Mouse (Mus musculus): Measurements from ENCODE around the gene S100a16. TPM values are rescaled to one million over a fixed set of nuclear protein-coding genes. Genes with fewer than 3 reads are reported as not detected.

Gene S100a16
- polyA plus RNA-seq, 1 experiment from 2014 or later = 44.0 TPM

DNA sequence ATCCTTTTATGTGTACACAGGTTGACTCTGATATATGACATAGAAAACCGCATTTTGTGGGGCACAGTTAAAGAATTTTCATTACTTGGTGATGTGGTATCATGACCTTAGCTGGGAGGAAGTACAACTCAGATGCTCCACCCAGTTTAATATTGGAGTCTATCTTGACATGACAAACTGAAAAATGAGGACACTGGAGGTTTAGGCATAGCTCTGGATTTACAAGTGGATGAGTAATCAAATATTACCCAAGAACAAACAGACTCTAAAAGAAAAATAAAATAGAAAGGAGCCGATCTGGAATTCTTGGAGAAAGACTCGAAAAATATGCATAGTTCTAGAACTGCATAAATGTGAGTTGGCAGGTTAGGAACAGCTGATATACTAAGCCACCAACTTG lies 38.3 kb downstream of the S100a16 start:
- Histone ChIP-seq H3K36me3 (no peaks in the 10 kb centered on the region), H3K27me3 (replicated peaks) (no peaks in the 10 kb centered on the region), H3K27ac (replicated peaks) (no peak overlapping the region), H3K4me2 (no peak overlapping the region), H3K9me3 (replicated peaks) (no peaks in the 10 kb centered on the region), H3K4me1 (no peaks in the 10 kb centered on the region), H3K9ac (replicated peaks) (no peak overlapping the region), H3K4me3 (replicated peaks) (no peak overlapping the region)
- ATAC-seq (ENCODE audit: low FRiP score) = no peak
- 90% methylated on average over 3 of the region's 3 CpGs for WGBS

DNA sequence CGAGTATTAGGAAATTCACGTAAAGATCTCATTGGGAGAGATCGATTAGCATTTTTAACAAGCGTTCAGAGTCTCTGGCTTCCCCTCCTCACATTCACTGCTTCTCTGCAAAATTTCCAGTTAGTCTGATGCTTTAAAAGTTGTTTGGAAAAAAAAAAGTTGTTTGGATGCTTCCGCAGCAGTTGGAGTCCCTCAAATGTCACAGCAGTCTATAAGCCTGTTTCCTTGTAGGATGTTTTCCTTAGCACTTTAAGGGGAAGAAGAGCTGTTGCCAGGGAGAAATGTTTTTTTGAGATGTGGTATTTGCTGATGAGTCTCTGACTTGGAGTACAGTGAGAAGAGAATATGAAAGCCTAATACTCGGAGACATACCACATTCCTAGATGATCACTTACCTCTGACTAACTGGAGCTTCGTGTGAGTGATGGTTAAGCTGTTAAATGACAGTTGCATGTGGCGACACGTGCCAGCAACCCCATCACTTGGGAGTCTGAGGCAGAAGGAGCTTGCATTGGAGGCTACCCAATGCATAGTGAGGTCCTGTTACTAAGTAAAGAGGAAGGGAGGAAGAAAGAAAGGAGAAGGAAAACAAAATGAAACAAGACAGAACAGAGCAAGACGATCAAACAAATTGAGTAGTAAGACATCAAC lies 39.4 kb downstream of the S100a16 start:
- H3K9ac ChIP-seq (replicated peaks) = no peak overlapping the region
- no peak for ATAC-seq (ENCODE audit: low FRiP score)
- no peak overlapping the region for H3K4me3 ChIP-seq (replicated peaks)
- 69% methylated on average over 10 of the region's 10 CpGs for WGBS
- no peaks in the 10 kb centered on the region for H3K27me3 ChIP-seq (replicated peaks)
- H3K4me2 ChIP-seq = no peak overlapping the region
- H3K36me3 ChIP-seq = no peaks in the 10 kb centered on the region
- no peaks in the 10 kb centered on the region for H3K4me1 ChIP-seq
- no peaks in the 10 kb centered on the region for H3K9me3 ChIP-seq (replicated peaks)
- H3K27ac ChIP-seq (replicated peaks) = no peak overlapping the region

DNA sequence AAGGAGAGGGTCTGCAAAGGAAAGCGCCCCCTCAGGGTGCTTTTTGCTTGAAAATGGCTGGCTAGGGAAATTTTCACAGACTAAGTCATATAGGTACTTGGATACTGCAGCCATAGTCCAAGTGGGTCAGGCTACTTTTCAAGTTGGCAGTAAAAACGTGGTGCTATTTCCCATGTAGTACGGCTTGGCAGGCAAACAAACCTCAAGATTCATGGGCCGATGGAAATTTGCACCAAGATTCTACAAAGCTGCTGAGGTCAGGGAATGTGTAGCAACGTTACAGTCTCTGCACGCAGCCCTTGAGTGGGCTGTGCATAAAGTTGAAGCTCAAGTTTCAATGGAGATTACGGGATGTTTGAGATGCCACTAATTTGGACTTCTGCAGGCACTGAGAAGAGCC lies 42.4 kb downstream of the S100a16 start:
- H3K27ac ChIP-seq (replicated peaks) = no peak overlapping the region
- 81% methylated on average over 7 of the region's 7 CpGs for WGBS
- H3K9me3 ChIP-seq (replicated peaks) = no peaks in the 10 kb centered on the region
- H3K4me3 ChIP-seq (replicated peaks) = no peak overlapping the region
- H3K9ac ChIP-seq (replicated peaks) = no peak overlapping the region
- ATAC-seq (ENCODE audit: low FRiP score) = no peak
- no peak overlapping the region for H3K4me2 ChIP-seq
- H3K4me1 ChIP-seq = no peaks in the 10 kb centered on the region
- H3K36me3 ChIP-seq = no peaks in the 10 kb centered on the region
- H3K27me3 ChIP-seq (replicated peaks) = no peaks in the 10 kb centered on the region

DNA sequence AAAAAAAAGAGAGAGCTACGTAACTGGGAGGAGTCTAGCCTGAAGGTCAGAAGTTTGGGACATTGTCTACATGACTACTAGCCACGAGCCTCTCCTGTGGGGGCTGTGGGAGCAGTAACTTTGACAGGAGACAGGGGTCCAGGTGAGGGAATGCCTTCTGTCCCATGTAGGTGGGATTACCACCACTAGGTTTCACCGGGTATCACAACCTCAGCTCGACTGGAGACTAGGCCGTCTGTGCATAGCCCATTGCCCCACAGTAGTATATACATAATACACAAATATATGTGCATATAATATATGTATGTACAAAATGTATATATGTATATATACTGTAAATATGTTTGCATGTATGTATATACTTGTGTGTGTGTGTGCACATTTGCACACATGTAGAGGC lies 44.1 kb downstream of the S100a16 start:
- H3K27ac ChIP-seq (replicated peaks) = no peak overlapping the region
- no peaks in the 10 kb centered on the region for H3K36me3 ChIP-seq
- H3K9me3 ChIP-seq (replicated peaks) = no peaks in the 10 kb centered on the region
- no peak overlapping the region for H3K4me3 ChIP-seq (replicated peaks)
- no peak for ATAC-seq (ENCODE audit: low FRiP score)
- no peak overlapping the region for H3K9ac ChIP-seq (replicated peaks)
- no peaks in the 10 kb centered on the region for H3K4me1 ChIP-seq
- H3K4me2 ChIP-seq = no peak overlapping the region
- H3K27me3 ChIP-seq (replicated peaks) = no peaks in the 10 kb centered on the region
- 94% methylated on average over 5 of the region's 5 CpGs for WGBS

DNA sequence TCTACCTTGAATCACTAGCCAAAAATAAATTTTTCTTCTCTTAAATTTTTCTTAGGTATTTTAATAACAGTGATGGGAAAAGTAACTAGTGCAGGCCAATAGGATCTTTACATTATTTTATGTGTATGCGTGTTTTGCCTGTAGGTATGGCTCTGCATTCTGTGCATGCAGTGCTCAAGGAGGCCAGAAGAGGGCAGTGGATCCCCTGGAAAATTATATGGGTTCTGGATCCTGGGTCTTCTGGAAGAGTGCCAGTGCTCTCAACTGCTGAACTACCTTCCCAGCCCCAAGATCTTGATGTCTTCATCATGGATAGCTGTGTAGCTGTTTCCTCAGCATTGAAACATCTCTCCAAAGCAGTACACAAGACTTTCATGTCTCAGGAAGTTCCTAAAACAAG lies 45.1 kb downstream of the S100a16 start:
- Histone ChIP-seq H3K4me2 (no peak overlapping the region), H3K27ac (replicated peaks) (no peak overlapping the region), H3K27me3 (replicated peaks) (no peaks in the 10 kb centered on the region), H3K9me3 (replicated peaks) (no peaks in the 10 kb centered on the region), H3K9ac (replicated peaks) (no peak overlapping the region), H3K4me1 (no peaks in the 10 kb centered on the region), H3K4me3 (replicated peaks) (no peak overlapping the region), H3K36me3 (no peaks in the 10 kb centered on the region)
- no peak for ATAC-seq (ENCODE audit: low FRiP score)
- WGBS = 97% methylated on average over 1 of the region's 1 CpGs

DNA sequence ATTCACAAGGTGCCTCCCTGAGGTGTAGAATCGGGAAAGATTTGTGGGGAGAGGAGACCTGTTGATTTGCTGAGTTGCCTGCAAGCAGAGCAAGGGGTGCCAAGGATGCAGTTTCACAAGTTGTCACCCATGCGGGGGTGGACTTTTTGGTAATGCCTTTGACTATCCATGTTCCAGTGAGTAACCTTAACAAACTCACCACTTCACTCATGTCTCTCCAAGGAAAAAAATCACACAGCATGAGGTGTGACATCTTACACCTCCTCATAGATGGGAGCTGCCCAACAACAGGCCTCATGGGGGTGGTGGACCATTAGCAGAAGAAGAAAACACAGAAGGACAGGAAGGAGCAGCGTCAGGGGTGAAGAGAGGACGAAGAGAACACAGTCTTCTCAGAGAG lies 45.5 kb downstream of the S100a16 start:
- H3K27me3 ChIP-seq (replicated peaks) = no peaks in the 10 kb centered on the region
- no peak overlapping the region for H3K9ac ChIP-seq (replicated peaks)
- H3K4me3 ChIP-seq (replicated peaks) = no peak overlapping the region
- no peak overlapping the region for H3K4me2 ChIP-seq
- 86% methylated on average over 4 of the region's 4 CpGs for WGBS
- H3K9me3 ChIP-seq (replicated peaks) = no peaks in the 10 kb centered on the region
- no peak for ATAC-seq (ENCODE audit: low FRiP score)
- no peaks in the 10 kb centered on the region for H3K4me1 ChIP-seq
- no peaks in the 10 kb centered on the region for H3K36me3 ChIP-seq
- H3K27ac ChIP-seq (replicated peaks) = no peak overlapping the region

DNA sequence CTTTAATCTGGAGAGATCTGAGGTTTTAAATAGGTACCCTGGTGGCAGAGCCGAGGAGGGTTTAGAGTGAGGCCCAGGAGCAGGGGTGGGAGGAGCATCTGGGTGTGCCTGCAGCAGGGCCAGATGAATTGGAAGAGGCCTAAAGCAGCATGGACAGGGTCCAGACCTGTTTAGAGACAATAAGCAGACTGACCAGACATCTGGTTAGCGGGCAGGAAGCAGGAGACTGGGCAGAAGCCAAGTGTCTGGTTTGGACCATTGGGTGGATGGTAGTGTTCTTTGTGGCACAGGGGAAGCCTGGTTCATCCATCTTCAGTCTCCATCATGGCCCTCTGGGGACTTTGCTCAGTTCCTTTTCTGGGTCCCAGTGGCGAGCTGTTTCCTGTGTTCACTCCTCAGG lies 46.8 kb downstream of the S100a16 start:
- WGBS = 52% methylated on average over 3 of the region's 3 CpGs
- H3K4me2 ChIP-seq = no peak overlapping the region
- H3K27me3 ChIP-seq (replicated peaks) = no peaks in the 10 kb centered on the region
- H3K4me3 ChIP-seq (replicated peaks) = no peak overlapping the region
- H3K36me3 ChIP-seq = no peaks in the 10 kb centered on the region
- no peaks in the 10 kb centered on the region for H3K9me3 ChIP-seq (replicated peaks)
- no peak overlapping the region for H3K9ac ChIP-seq (replicated peaks)
- no peak overlapping the region for H3K27ac ChIP-seq (replicated peaks)
- H3K4me1 ChIP-seq = no peaks in the 10 kb centered on the region
- ATAC-seq (ENCODE audit: low FRiP score) = no peak

DNA sequence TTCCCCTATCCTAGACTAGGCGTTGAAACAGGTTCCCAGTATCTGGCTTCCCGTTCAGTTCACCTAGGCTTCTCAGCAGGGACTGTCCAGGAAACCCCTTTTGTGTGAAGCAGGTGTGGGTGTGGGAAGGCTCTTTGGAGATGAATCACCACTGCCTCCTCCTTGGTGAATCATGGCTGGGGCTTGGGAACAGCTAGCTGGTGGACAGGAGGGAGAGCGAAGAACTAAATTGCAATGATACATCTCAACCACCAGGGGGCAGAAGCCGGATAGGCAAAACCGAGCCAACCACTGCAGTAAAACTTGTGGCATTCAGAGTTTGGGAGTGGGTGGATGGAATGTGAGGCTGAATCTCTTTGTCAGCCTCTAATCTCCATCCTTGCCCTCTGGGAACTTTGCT lies 48.5 kb downstream of the S100a16 start:
- no peaks in the 10 kb centered on the region for H3K9me3 ChIP-seq (replicated peaks)
- H3K4me2 ChIP-seq = no peak overlapping the region
- H3K4me3 ChIP-seq (replicated peaks) = no peak overlapping the region
- no peak overlapping the region for H3K27ac ChIP-seq (replicated peaks)
- ATAC-seq (ENCODE audit: low FRiP score) = peak; percentile 17; the same call in 1 of the 2 replicates
- H3K36me3 ChIP-seq = no peaks in the 10 kb centered on the region
- H3K9ac ChIP-seq (replicated peaks) = no peak overlapping the region
- no peaks in the 10 kb centered on the region for H3K4me1 ChIP-seq
- no peaks in the 10 kb centered on the region for H3K27me3 ChIP-seq (replicated peaks)
- 39% methylated on average over 5 of the region's 5 CpGs for WGBS

DNA sequence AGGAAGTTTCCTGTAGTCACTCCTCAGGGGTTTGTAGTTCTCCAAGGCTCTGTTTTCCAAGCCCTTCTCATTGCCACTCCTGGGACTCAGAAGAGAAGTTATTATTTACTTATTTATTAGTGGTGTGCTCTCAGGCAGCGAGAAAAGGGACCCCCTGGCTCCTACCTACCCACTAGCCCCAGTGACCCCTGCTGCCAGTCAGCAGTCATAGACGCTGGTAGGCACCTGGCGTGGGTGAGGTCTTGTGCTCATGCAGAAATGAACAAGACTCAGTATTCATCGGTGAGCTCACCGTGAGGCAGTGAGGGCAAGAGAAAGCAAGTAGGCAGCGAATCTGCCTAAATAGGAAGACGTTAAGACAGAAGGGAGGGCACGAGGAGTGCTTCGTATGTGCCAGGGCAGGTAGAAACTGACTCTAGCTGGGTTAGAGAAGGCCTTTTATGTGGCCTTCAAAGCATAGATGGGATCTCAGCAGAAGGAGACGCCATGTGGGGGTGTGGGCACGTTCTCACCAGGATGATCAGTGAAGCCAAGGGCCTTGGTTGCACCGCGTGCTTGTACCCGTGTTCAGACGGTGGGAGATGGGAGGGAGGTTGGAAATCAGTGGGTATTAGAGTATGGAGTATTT lies 49.1 kb downstream of the S100a16 start:
- H3K27me3 ChIP-seq (replicated peaks) = no peaks in the 10 kb centered on the region
- no peaks in the 10 kb centered on the region for H3K4me1 ChIP-seq
- H3K27ac ChIP-seq (replicated peaks) = no peak overlapping the region
- H3K9ac ChIP-seq (replicated peaks) = no peak overlapping the region
- H3K4me2 ChIP-seq = no peak overlapping the region
- ATAC-seq (ENCODE audit: low FRiP score) = no peak; the same call in 1 of the 2 replicates
- no peaks in the 10 kb centered on the region for H3K36me3 ChIP-seq
- WGBS = 87% methylated on average over 15 of the region's 15 CpGs
- no peak overlapping the region for H3K4me3 ChIP-seq (replicated peaks)
- no peaks in the 10 kb centered on the region for H3K9me3 ChIP-seq (replicated peaks)

DNA sequence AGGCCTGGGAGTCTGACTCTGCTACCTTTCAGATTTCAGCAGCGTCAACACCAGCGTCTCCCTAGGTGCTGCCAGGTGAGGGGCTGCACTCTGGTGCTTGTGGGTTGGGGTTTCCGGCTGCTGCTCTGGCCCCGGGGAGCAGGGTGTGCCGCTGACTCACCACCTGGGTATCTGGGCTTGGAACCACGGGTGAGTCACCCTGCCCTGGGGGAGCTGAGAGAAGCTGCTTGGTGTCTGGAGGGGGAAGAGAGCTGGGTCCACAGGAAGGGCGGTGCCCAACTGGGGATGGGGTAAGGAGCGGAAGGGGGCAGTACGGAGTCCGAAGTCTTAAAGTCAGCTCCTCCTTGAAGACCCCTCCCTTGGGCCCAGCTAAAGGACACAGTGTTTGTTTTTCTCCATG lies 49.9 kb downstream of the S100a16 start:
- Histone ChIP-seq H3K4me3 (replicated peaks) (no peak overlapping the region), H3K4me2 (no peak overlapping the region), H3K9ac (replicated peaks) (no peak overlapping the region), H3K9me3 (replicated peaks) (no peaks in the 10 kb centered on the region), H3K27ac (replicated peaks) (no peak overlapping the region), H3K36me3 (no peaks in the 10 kb centered on the region), H3K4me1 (no peaks in the 10 kb centered on the region), H3K27me3 (replicated peaks) (no peaks in the 10 kb centered on the region)
- 79% methylated on average over 10 of the region's 10 CpGs for WGBS
- ATAC-seq (ENCODE audit: low FRiP score) = no peak

DNA sequence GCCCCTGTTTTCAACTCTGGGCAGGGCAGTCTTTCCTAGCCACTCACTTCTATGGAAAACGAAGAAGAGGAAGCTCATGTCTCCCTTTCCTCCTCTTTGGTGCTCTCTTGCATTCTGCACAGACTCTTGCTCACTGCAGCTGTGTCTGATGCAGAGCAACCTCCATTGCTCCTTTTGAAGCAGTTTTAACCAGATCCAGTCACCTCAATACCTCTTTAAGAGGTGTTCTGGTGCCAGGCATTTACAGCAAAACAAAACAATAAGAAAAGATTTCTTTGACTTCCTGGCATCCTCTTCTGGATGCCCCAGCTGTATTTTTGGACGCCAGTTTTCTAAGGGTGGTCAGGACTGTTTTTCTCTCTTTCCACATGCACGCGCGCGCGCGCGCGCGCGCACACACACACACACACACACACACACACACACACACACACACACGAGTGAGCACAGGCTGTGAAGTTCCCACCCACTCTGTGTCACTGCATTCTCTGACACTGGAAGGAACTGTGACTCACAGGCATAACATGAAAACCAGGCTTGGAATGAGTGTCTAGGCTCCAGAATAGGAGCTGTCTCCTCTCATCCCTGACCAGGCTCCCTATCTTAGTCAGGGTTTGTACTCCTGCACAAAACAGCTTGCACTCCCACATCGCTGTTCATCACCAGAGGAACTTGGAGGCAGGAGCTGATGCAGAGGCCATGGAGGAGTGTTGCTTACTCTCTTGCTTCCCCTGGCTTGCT lies 50.5 kb downstream of the S100a16 start:
- 92% methylated on average over 14 of the region's 14 CpGs for WGBS
- no peak overlapping the region for H3K4me2 ChIP-seq
- no peaks in the 10 kb centered on the region for H3K9me3 ChIP-seq (replicated peaks)
- no peak overlapping the region for H3K4me3 ChIP-seq (replicated peaks)
- no peaks in the 10 kb centered on the region for H3K27me3 ChIP-seq (replicated peaks)
- H3K36me3 ChIP-seq = no peaks in the 10 kb centered on the region
- no peak overlapping the region for H3K9ac ChIP-seq (replicated peaks)
- H3K27ac ChIP-seq (replicated peaks) = no peak overlapping the region
- no peak for ATAC-seq (ENCODE audit: low FRiP score)
- no peaks in the 10 kb centered on the region for H3K4me1 ChIP-seq

DNA sequence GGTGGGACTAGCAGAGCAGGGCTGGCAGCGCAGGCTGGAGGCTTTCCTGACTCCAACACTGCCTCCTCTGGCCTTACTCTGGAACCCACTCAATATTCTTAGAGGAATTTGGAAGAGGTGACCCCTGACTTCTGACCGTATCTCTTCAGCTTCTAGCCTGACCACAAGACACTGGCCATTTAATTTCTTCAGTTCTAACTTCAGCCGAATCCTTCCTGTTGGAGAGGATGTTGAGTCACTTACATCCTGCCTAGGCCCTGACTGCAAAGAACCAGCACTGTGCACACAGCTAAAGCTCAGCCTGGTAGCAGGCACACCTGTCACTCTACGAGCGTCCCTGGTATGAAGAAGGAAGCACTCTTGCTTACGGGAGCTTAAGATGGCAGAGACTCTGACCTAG lies 52.3 kb downstream of the S100a16 start:
- H3K27ac ChIP-seq (replicated peaks) = no peak overlapping the region
- 87% methylated on average over 6 of the region's 6 CpGs for WGBS
- H3K4me1 ChIP-seq = no peaks in the 10 kb centered on the region
- H3K27me3 ChIP-seq (replicated peaks) = no peaks in the 10 kb centered on the region
- no peaks in the 10 kb centered on the region for H3K36me3 ChIP-seq
- no peak overlapping the region for H3K9ac ChIP-seq (replicated peaks)
- H3K4me2 ChIP-seq = no peak overlapping the region
- H3K9me3 ChIP-seq (replicated peaks) = no peaks in the 10 kb centered on the region
- no peak overlapping the region for H3K4me3 ChIP-seq (replicated peaks)
- no peak for ATAC-seq (ENCODE audit: low FRiP score)
